Mouse (Mus musculus) lung, postnatal 0 days (tissue): ENCODE results near the gene Ndufaf7.

Source experiments
- CTCF ChIP-seq: IDR thresholded peaks from 2 replicates; pipeline ENCODE4 v1.5.1; 2016; ENCODE audit warnings: antibody characterized with exemption, mild to moderate bottlenecking
- EP300 ChIP-seq: IDR thresholded peaks from 2 replicates; pipeline ENCODE4 v1.6.1; 2016; ENCODE audit warnings: antibody characterized with exemption, mild to moderate bottlenecking, control low read depth

DNA sequence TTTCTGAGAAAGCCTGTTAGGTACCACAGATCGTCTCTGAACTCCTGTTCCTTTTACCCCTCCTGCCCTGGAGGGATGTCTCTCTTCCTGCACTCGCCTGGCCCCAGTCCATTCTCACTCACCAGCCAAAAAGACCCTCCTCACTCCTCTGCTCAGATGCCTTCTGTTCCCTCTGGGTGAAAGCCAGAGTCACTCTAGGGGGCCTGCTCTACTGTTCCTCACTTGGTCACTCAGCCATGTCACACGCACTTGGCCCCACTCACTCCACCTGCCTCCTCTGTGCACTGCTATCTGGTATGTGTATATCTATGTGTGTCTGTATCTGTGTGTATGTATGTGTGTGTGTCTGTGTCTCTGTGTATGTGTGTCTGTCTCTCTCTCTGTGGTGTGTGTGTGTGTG, 47.8 kb upstream of the Ndufaf7 start:
- TF ChIP-seq CTCF: no peak
- no peak for TF ChIP-seq EP300
